In genomic region chr16:5307249-5307605, GRCm38 (mm10) we compare ENCODE assay signal across 8 mouse cellular contexts. TPM values are rescaled to one million over a fixed set of nuclear protein-coding genes. Genes with fewer than 3 reads are reported as not detected.
DNase-seq lines count a peak whose midpoint lies in the region; ATAC-seq and TF ChIP-seq lines count a peak whose summit lies in the region.

No protein-coding gene starts in this region.

- 65% methylated on average over 7 of the region's 7 CpGs for WGBS in heart, embryonic 14.5 days
- WGBS in midbrain, embryonic 12.5 days, result 67% methylated on average over 7 of the region's 7 CpGs

- peaks cover 20% of the 10 kb centered on the region for H3K27me3 ChIP-seq in heart, embryonic 14.5 days (ENCODE audit: control insufficient read depth, insufficient read depth, low read length)
- H3K27me3 ChIP-seq in ES-Bruce4 (ENCODE audit: control insufficient read depth, insufficient read depth, low read length, poor library complexity, severe bottlenecking), result no peaks in the 10 kb centered on the region
- peaks cover 25% of the 10 kb centered on the region for H3K27me3 ChIP-seq in midbrain, embryonic 12.5 days

- H3K36me3 ChIP-seq in heart, embryonic 14.5 days (ENCODE audit: control insufficient read depth, insufficient read depth, low read length), result no peaks in the 10 kb centered on the region
- H3K36me3 ChIP-seq in ES-Bruce4 (ENCODE audit: control insufficient read depth, insufficient read depth, low read length, poor library complexity, severe bottlenecking), result no peaks in the 10 kb centered on the region
- H3K36me3 ChIP-seq in midbrain, embryonic 12.5 days, result no peaks in the 10 kb centered on the region

- TF ChIP-seq CTCF in ES-Bruce4 (IDR thresholded peaks at IDR 0.05; ENCODE audit: low read depth, low read length), result no peak

- no peak overlapping the region for H3K9ac ChIP-seq in heart, embryonic 14.5 days (ENCODE audit: low read length)
- H3K9ac ChIP-seq in ES-Bruce4 (ENCODE audit: low read depth, poor library complexity, severe bottlenecking), result peak overlapping the region; percentile 26; the same call in 1 of the 2 replicates
- peak overlapping the region; percentile 66; the same call in 1 of the 2 replicates for H3K9ac ChIP-seq in midbrain, embryonic 12.5 days (replicated peaks)

- H3K9me3 ChIP-seq in heart, embryonic 14.5 days (ENCODE audit: control insufficient read depth, low read length), result no peaks in the 10 kb centered on the region
- no peaks in the 10 kb centered on the region for H3K9me3 ChIP-seq in ES-Bruce4 (replicated peaks; ENCODE audit: control insufficient read depth, insufficient read depth, low read length, poor library complexity, severe bottlenecking)
- H3K9me3 ChIP-seq in midbrain, embryonic 12.5 days, result no peaks in the 10 kb centered on the region

- no peak for TF ChIP-seq POLR2A in ES-Bruce4 (IDR thresholded peaks at IDR 0.05; ENCODE audit: insufficient read depth, low read length)

- H3K4me2 ChIP-seq in heart, embryonic 14.5 days (ENCODE audit: low read length), result peak overlapping the region; percentile 76
- H3K4me2 ChIP-seq in midbrain, embryonic 12.5 days (replicated peaks), result peak overlapping the region; percentile 95

- DNase-seq in heart, adult 8-10 months (ENCODE audit: low spot score), result no peak
- no peak for DNase-seq in cerebellum, adult 18-20 months
- DNase-seq in layer of hippocampus, postnatal 10 days (ENCODE audit: low spot score in 2 of 2), result no peak
- DNase-seq in cerebellum, adult 9-11 months, result no peak

- no peak for TF ChIP-seq EP300 in ES-Bruce4 (IDR thresholded peaks at IDR 0.05; ENCODE audit: insufficient read depth, low read depth, low read length)

- peaks cover 0 to 4% of the 10 kb centered on the region in 2 experiments; a peak in 1 of 4 replicates for H3K4me1 ChIP-seq in heart, embryonic 14.5 days (ENCODE audit: control insufficient read depth in 2 of 2, insufficient read depth in 2 of 2, low read length in 2 of 2)
- H3K4me1 ChIP-seq in ES-Bruce4 (ENCODE audit: control insufficient read depth, insufficient read depth, low read length), result no peaks in the 10 kb centered on the region
- H3K4me1 ChIP-seq in midbrain, embryonic 12.5 days, result peaks cover 6% of the 10 kb centered on the region; the same call in 1 of the 2 replicates

- no peak for ATAC-seq in heart, embryonic 14.5 days (ENCODE audit: insufficient number of reproducible peaks, insufficient read depth, low FRiP score, low read depth)
- ATAC-seq in granulocyte monocyte progenitor cell, adult 5-6 weeks (replicated peaks; ENCODE audit: poor library complexity, severe bottlenecking), result peak; percentile 12; the same call in 1 of the 2 replicates
- no peak for ATAC-seq in midbrain, embryonic 12.5 days (ENCODE audit: low FRiP score, low read depth)

- peak overlapping the region; percentile 36 to 39; a peak in 3 of 4 replicates for H3K4me3 ChIP-seq in heart, embryonic 14.5 days (ENCODE audit: control insufficient read depth in 1 of 2, insufficient read depth in 1 of 2, low read depth in 1 of 2, low read length in 2 of 2)
- H3K4me3 ChIP-seq in ES-Bruce4 (ENCODE audit: low read depth, low read length), result no peak overlapping the region; the same call in 1 of the 2 replicates
- H3K4me3 ChIP-seq in midbrain, embryonic 12.5 days, result peak overlapping the region; percentile 49

- no peak overlapping the region for H3K27ac ChIP-seq in heart, embryonic 14.5 days (replicated peaks in 1 of 2; ENCODE audit: control insufficient read depth in 1 of 2, insufficient read depth in 1 of 2, low read depth in 2 of 2, low read length in 2 of 2)
- H3K27ac ChIP-seq in ES-Bruce4 (ENCODE audit: insufficient read depth, low read length), result no peak overlapping the region
- no peak overlapping the region for H3K27ac ChIP-seq in midbrain, embryonic 12.5 days (replicated peaks)

RNA-seq across cellular contexts. Expression of gene Eef2kmt, which starts 51.4 kb away (rescaled TPM):
- polyA plus RNA-seq in heart, embryonic 14.5 days (2014; fragmentation: Nextera tagmentation; extraction: Ambion mirVana), result 31.2 and 31.7 TPM in 2 replicates
- total RNA-seq in heart, adult 8-10 months (2022), result 10 to 100 TPM in 2 of 4 experiments, 1 to 10 TPM in 2; 7.8 to 11.6 (median 10.1) TPM
- polyA plus RNA-seq in ES-Bruce4 (2011; ENCODE audit: insufficient read depth, insufficient read length, low read depth, missing spikeins), result 21.9 and 25.5 TPM in 2 replicates
- total RNA-seq in granulocyte monocyte progenitor cell, adult 5-6 weeks (2014; fragmentation: Nextera tagmentation), result 28.8 and 49.0 TPM in 2 replicates
- total RNA-seq in granulocyte monocyte progenitor cell, adult 5-6 weeks (2017), result 17.9 and 23.1 TPM in 2 replicates
- polyA plus RNA-seq in midbrain, embryonic 12.5 days (2016; fragmentation: Nextera tagmentation; extraction: Ambion mirVana), result 7.8 and 11.3 TPM in 2 replicates
- 1 to 10 TPM; 3.5 to 5.0 TPM for total RNA-seq in layer of hippocampus, postnatal 10 days (2021)
